Mouse (Mus musculus) bone marrow, adult 2 months (tissue): ENCODE measurements around the gene Gm11444.

Source experiments
- CTCF ChIP-seq: fragments of 200-500 bp; IDR thresholded peaks from 2 replicates; pipeline ENCODE4 v1.5.1; 2011; ENCODE audit warnings: low read length, control low read depth; ENCODE audit not compliant: control insufficient read depth, insufficient read depth
- POLR2A ChIP-seq: fragments of 200-500 bp; IDR thresholded peaks from 2 replicates; pipeline ENCODE4 v1.6.1; 2011; ENCODE audit warnings: low read depth, mild to moderate bottlenecking, control low read depth, low read length, borderline replicate concordance; ENCODE audit not compliant: control insufficient read depth

DNA sequence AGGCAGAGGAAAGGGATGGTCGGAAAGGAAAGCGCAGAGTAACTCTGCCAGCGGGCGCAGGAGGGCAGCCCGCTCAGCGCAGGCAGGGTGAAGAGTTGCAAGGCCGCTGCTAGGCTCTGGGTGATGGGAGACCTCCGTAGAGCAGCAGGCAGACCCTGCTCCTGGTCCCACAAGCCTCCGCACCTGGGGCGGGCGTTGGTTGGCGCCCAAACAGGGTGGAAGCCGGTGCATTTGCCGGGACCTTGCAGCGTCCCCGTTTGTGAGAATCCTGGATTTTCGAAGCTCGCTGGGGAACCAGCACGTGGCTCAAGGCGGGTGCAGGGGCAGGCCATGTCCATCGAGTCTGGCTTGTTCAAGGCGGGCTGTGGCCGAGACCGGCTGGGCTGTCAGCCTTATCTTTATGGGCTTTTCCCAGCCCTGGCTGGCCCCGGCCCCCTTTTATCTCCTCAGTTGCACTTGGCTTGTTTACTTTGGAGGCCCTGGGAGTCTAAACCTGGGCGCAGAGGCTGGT lies 38.4 kb upstream of the Gm11444 start:
- TF ChIP-seq CTCF (no peak), POLR2A (no peak)
